Mouse (Mus musculus) midbrain, embryonic 14.5 days (tissue): ENCODE data around the gene Gm2174. TPM values are rescaled to one million over a fixed set of nuclear protein-coding genes. Genes with fewer than 3 reads are reported as not detected.

ENCODE experiments used
- ATAC-seq: fragments of 200-750 bp; cut with Nextera tagmentation; 2 replicates; pipeline ENCODE4 v1.8.0; 2017; ENCODE audit warnings: moderate number of reproducible peaks, moderate library complexity; ENCODE audit not compliant: low FRiP score, low TSS enrichment
- DNase-seq: peaks from one replicate; pipeline ENCODE4 v3.0.0-alpha.2; 2015
- H3K27ac ChIP-seq: fragments of 300-500 bp; sonication (generic); replicated peaks from 2 replicates; pipeline ENCODE4 v1.5.1; 2014; ENCODE audit warnings: mild to moderate bottlenecking, low read depth, low read length, moderate library complexity
- H3K27me3 ChIP-seq: fragments of 300-500 bp; sonication (generic); 2 replicates; pipeline ENCODE4 v1.6.1; 2014; ENCODE audit warnings: low read length, control low read depth, mixed read lengths; ENCODE audit not compliant: control insufficient read depth, insufficient read depth
- H3K36me3 ChIP-seq: fragments of 300-500 bp; sonication (generic); 2 replicates; pipeline ENCODE4 v1.6.1; 2014; ENCODE audit warnings: low read length, control low read depth; ENCODE audit not compliant: control insufficient read depth, insufficient read depth
- H3K4me1 ChIP-seq: fragments of 300-500 bp; sonication (generic); 2 replicates; pipeline ENCODE4 v1.6.1; 2014; ENCODE audit warnings: mild to moderate bottlenecking, antibody characterized with exemption, low read length, control low read depth; ENCODE audit not compliant: control insufficient read depth, insufficient read depth
- H3K4me2 ChIP-seq: fragments of 300-500 bp; sonication (generic); 2 replicates; pipeline ENCODE4 v1.6.1; 2014; ENCODE audit warnings: mild to moderate bottlenecking, low read length, moderate library complexity
- H3K4me3 ChIP-seq: fragments of 300-500 bp; sonication (generic); replicated peaks from 2 replicates; pipeline ENCODE4 v1.5.1; 2014; ENCODE audit warnings: low read depth, low read length
- H3K9ac ChIP-seq: fragments of 300-500 bp; sonication (generic); replicated peaks from 2 replicates; pipeline ENCODE4 v1.6.1; 2014; ENCODE audit warnings: mild to moderate bottlenecking, low read length, moderate library complexity
- H3K9me3 ChIP-seq: fragments of 300-500 bp; sonication (generic); 2 replicates; pipeline ENCODE4 v1.6.1; 2016; ENCODE audit warnings: low read length, control low read depth, mixed read lengths; ENCODE audit not compliant: control insufficient read depth
- WGBS: fragments of 180-500 bp; shearing (Covaris S2); extraction: QIAGEN DNeasy Blood & Tissue Kit; methylation state at CpG from one replicate; pipeline ENCODE4 v1.1.7; 2014; 5-methylcytosine and 5-hydroxymethylcytosine counted together
- polyA plus RNA-seq: library from polyadenylated mRNA; unstranded; fragments of >200 nt; fragmentation: Nextera tagmentation; extraction: Ambion mirVana; gene quantifications from 2 replicates; pipeline ENCODE4 v1.2.1, GENCODE M21; 2014

Gene Gm2174
- polyA plus RNA-seq, 1 experiment from 2014 or later = 1.5 TPM

DNA sequence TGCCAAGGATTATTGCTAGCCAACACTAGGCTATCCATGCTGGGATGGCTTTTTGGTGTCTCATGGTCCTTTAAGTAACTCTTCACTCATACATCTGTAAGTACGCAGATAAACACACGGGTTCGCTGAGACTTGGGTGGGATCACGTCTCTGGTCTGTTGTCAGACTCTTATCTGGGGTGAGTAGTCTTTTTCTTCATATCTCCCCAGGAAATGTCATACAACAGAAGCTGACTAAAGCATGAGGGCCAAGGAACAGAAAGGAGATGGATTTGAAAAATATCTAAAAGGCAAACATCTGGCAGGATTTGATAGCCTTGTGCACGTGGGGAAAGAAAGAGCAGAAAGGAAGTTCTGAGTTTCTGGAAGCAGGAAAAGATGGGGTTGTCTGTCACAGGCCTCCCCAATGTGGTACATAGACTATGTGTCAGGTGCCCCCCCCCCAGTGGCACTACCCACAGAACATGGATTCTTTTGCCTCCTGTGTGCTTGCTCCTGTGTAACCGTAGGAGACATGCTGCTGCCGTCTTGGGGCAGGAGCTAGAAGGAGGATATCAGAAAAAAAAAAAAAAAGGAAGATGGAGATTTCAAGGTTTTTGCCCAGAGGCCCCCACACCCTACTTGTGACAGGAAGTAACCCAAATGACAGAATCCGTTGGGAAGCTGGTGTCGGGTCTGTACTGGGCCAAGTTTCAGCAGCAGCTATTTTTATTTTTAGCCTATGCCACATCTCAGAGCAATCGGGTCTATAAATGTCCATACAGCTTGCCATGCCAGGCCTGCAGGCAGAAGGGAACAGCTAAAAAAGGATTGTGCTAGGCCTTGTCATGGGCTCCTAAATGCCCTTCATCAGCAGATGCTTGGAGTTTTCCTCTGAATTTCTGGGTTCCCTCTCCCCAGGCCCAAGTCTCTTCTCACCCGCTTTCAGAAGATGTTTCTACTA lies 1.0 kb upstream of the Gm2174 start:
- WGBS = 85% methylated on average over 11 of the region's 11 CpGs
- Histone ChIP-seq H3K9me3 (no peaks in the 10 kb centered on the region; the same call in 1 of the 2 replicates), H3K27ac (no peak overlapping the region), H3K4me2 (no peak overlapping the region), H3K4me1 (no peaks in the 10 kb centered on the region), H3K9ac (no peak overlapping the region), H3K27me3 (no peaks in the 10 kb centered on the region), H3K4me3 (no peak overlapping the region), H3K36me3 (no peaks in the 10 kb centered on the region)
- ATAC-seq = no peak
- DNase-seq = no peak

DNA sequence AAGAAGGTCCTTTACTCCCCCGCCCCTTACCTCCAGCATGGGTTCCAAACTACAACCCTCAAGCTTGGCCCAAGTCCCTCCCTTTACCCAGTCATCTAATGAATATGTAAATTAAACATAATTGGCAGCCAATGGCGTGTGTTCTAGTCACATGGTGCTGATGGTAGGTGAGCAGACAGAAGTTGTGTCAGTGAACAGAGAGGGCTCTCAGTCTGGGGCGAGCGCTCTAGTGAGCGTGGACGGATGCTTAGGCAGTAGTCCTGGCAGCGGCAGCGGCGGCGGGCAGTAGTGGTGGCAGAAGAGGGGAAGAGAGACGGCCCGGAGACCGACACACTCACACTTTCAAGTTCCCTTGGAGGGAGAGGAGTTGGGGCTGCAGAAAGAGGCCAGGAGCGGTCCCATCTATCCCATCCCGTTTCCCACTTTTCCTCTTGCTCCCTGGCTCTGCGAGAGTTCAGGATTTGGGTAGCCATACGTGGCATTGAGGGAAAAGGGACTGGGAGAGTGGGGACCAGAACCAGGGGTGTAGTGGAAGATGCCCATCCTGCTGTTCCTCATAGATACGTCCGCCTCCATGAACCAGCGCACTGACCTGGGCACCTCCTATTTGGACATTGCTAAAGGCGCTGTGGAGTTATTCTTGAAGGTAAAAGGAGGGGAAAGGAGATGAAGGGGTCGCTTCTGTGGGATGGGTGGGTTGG lies 7.1 kb downstream of the Gm2174 start, which contains the start of gene Ints6l:
Gene Ints6l, plus strand, starts transcription at position 187 of the 701 bp plus-strand sequence.
- DNase-seq (peak; percentile 82), ATAC-seq (peak; percentile 82)
- Histone ChIP-seq H3K27ac (peak within 1 kb of the TSS; percentile 97), H3K4me2 (peak within 1 kb of the TSS; percentile 55), H3K4me3 (peak within 1 kb of the TSS; percentile 56), H3K9ac (peak within 1 kb of the TSS; percentile 76), H3K4me1 (no peaks in the 10 kb centered on the region), H3K27me3 (no peaks in the 10 kb centered on the region), H3K9me3 (no peaks in the 10 kb centered on the region), H3K36me3 (no peaks in the 10 kb centered on the region)
- 20% methylated on average over 22 of the region's 22 CpGs for WGBS

- peak; percentile 94 for ATAC-seq
- Histone ChIP-seq H3K9ac (peak overlapping the region; percentile 76), H3K4me1 (no peaks in the 10 kb centered on the region), H3K36me3 (no peaks in the 10 kb centered on the region), H3K9me3 (no peaks in the 10 kb centered on the region), H3K27me3 (no peaks in the 10 kb centered on the region), H3K27ac (peak overlapping the region; percentile 97), H3K4me3 (peak overlapping the region; percentile 56), H3K4me2 (peak overlapping the region; percentile 55)
- 21% methylated on average over 65 of the region's 65 CpGs for WGBS
- peak; percentile 91 for DNase-seq
Measured at GRCm38 (mm10) chrX:56455372-56456246, 7.8 kb downstream of the Gm2174 start.

- peak; percentile 35 for DNase-seq
- H3K36me3 ChIP-seq = no peaks in the 10 kb centered on the region
- H3K4me2 ChIP-seq = peak overlapping the region; percentile 55
- 24% methylated on average over 8 of the region's 8 CpGs for WGBS
- ATAC-seq = peak; percentile 31
- H3K4me1 ChIP-seq = no peaks in the 10 kb centered on the region
- H3K4me3 ChIP-seq = peak overlapping the region; percentile 56
- H3K27ac ChIP-seq = peak overlapping the region; percentile 97
- H3K27me3 ChIP-seq = no peaks in the 10 kb centered on the region
- H3K9ac ChIP-seq = peak overlapping the region; percentile 76
- H3K9me3 ChIP-seq = no peaks in the 10 kb centered on the region
Measured at GRCm38 (mm10) chrX:56456379-56456778, 8.6 kb downstream of the Gm2174 start.

DNA sequence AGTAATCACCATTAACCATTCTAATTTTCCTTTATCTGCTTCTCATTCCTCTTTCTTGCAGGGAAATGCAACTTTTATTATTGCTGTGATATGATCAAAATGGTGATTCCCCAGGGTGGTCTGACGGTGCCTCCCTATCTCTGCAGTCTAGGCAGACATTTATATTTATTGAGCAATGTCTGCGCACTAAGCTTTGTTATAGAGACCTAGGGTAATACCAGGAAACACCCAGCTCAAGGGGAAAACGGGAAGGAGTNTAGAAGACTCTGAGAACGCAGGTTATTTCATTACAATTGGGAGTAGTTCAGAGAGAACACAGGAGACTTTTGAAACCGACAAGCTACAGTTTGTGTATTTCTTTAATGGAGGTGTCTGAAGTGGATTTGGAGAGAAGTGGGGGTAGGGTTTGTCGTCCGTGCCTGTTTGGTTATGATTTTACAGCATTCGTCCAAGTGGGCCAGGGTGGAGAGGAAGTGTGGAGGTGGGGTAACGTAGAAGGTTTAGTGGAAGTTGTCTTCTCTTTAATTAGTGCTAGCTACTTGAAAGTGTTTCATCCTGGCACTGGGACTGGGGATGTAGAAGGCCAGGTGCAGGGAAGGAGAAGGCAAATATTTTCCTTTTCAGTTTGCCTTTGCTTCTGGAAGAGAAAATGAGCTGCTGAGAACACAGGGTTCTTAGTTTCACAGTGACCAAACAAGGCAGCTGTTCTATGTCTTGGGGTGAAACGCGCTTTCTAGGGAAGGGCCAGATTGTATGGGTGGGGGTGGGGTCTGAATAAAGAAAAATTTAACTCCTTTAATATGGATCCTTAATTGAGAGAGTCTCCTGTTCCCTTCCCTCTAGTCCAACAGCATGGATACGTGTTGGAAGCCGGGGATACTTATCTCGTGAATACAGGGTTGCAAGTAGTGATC lies 14.5 kb downstream of the Gm2174 start:
- DNase-seq = no peak
- no peaks in the 10 kb centered on the region for H3K4me1 ChIP-seq
- H3K27ac ChIP-seq = no peak overlapping the region
- H3K4me2 ChIP-seq = no peak overlapping the region
- no peaks in the 10 kb centered on the region for H3K27me3 ChIP-seq
- ATAC-seq = no peak
- WGBS = 82% methylated on average over 14 of the region's 14 CpGs
- no peak overlapping the region for H3K4me3 ChIP-seq
- H3K9ac ChIP-seq = no peak overlapping the region
- no peaks in the 10 kb centered on the region for H3K9me3 ChIP-seq
- no peaks in the 10 kb centered on the region for H3K36me3 ChIP-seq

GRCm38 (mm10) chrX:56464906-56465305 lies 17.1 kb downstream of the Gm2174 start:
- ATAC-seq = no peak
- WGBS = 87% methylated on average over 1 of the region's 1 CpGs

GRCm38 (mm10) chrX:56467688-56468087 lies 19.9 kb downstream of the Gm2174 start:
- Histone ChIP-seq H3K9me3 (no peaks in the 10 kb centered on the region), H3K27ac (no peak overlapping the region), H3K27me3 (no peaks in the 10 kb centered on the region), H3K4me1 (no peaks in the 10 kb centered on the region), H3K4me3 (no peak overlapping the region), H3K4me2 (no peak overlapping the region), H3K36me3 (no peaks in the 10 kb centered on the region), H3K9ac (no peak overlapping the region)
- DNase-seq = no peak
- WGBS = 83% methylated on average over 4 of the region's 4 CpGs
- no peak for ATAC-seq

More at GRCm38 (mm10) chrX:56464906-56465305, 17.1 kb downstream of the Gm2174 start:
- Histone ChIP-seq H3K4me3 (no peak overlapping the region), H3K9me3 (no peaks in the 10 kb centered on the region), H3K4me2 (no peak overlapping the region), H3K27me3 (no peaks in the 10 kb centered on the region), H3K27ac (no peak overlapping the region), H3K9ac (no peak overlapping the region), H3K4me1 (no peaks in the 10 kb centered on the region), H3K36me3 (no peaks in the 10 kb centered on the region)
- no peak for DNase-seq
